Mouse (Mus musculus) spleen, adult 2 months (tissue): ENCODE data around the gene Grin3a. TPM values are rescaled to one million over a fixed set of nuclear protein-coding genes. Genes with fewer than 3 reads are reported as not detected.
"Not testable (repeated sequence)": the region's sequence is repeated elsewhere in the genome, so short reads cannot be mapped to it uniquely, and the experiment has no call there.

Source experiments
- DNase-seq, 2 experiments: peaks; one replicate each; pipeline versions ENCODE4 v3.0.0 to v3.0.0-alpha.2; 2012 to 2021; ENCODE audit warnings: low spot score in 2 of 2, low read depth in 1 of 2
- H3K27ac ChIP-seq: fragments of 200-500 bp; 2 replicates; pipeline ENCODE4 v1.5.1; 2012; ENCODE audit warnings: low read length, inconsistent platforms; ENCODE audit not compliant: insufficient read depth
- H3K27me3 ChIP-seq: fragments of 200-500 bp; 2 replicates; pipeline ENCODE4 v1.6.1; 2012; ENCODE audit warnings: mild to moderate bottlenecking, moderate library complexity, low read length, inconsistent platforms; ENCODE audit not compliant: control insufficient read depth, insufficient read depth
- H3K36me3 ChIP-seq: fragments of 200-500 bp; 2 replicates; pipeline ENCODE4 v1.6.1; 2012; ENCODE audit warnings: mild to moderate bottlenecking, low read length, inconsistent platforms; ENCODE audit not compliant: control insufficient read depth, insufficient read depth
- H3K4me1 ChIP-seq: fragments of 200-500 bp; 2 replicates; pipeline ENCODE4 v1.6.1; 2011; ENCODE audit warnings: inconsistent platforms; ENCODE audit not compliant: control insufficient read depth, insufficient read depth, insufficient read length
- H3K4me3 ChIP-seq: fragments of 200-500 bp; 2 replicates; pipeline ENCODE4 v1.5.1; 2011; ENCODE audit warnings: mild to moderate bottlenecking, inconsistent platforms; ENCODE audit not compliant: insufficient read depth, insufficient read length; ENCODE audit errors: extremely low read depth
- CTCF ChIP-seq: fragments of 200-500 bp; IDR thresholded peaks from 2 replicates; pipeline ENCODE4 v1.5.1; 2011; ENCODE audit warnings: mild to moderate bottlenecking, inconsistent platforms; ENCODE audit not compliant: insufficient read depth, insufficient read length, insufficient replicate concordance; ENCODE audit errors: extremely low read depth
- POLR2A ChIP-seq: fragments of 200-500 bp; IDR thresholded peaks from 2 replicates; pipeline ENCODE4 v1.6.1; 2011; ENCODE audit warnings: low read depth, low read length, inconsistent platforms
- WGBS: fragments of 180-500 bp; shearing (Covaris S2); methylation state at CpG from one replicate; pipeline ENCODE4 v1.1.7; 2018; 5-methylcytosine and 5-hydroxymethylcytosine counted together
- polyA plus RNA-seq: library from polyadenylated mRNA; depleted of rRNA; stranded (reverse); fragments of >200 nt; gene quantifications from 2 replicates; pipeline ENCODE4 v1.2.3, GENCODE M21; 2012

Gene Grin3a
- polyA plus RNA-seq, 1 experiment: not detected

DNA sequence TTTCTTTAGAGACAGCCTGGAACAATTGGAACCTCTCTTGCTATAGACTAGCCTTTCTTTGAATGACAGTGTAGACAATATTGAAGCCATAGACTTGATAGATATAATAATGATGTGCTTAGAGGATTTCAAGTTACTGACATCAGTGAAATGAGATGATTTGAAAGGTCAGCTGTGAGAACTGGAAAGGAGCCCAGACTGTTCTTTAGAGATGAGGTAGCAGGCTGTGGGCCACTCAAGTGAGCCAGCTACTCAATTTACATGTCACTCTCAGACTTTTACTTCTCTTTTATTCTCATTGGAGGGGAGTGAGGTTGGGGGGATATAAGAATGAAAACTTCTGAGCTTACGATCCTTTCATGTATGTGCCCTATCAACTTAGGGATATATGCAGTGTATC, 186.1 kb downstream of the Grin3a start:
- H3K4me1 ChIP-seq: no peaks in the 10 kb centered on the region
- 97% methylated on average over 1 of the region's 1 CpGs for WGBS
- no peak overlapping the region for H3K4me3 ChIP-seq
- peaks cover 18% of the 10 kb centered on the region for H3K36me3 ChIP-seq
- H3K27ac ChIP-seq: no peak overlapping the region
- H3K27me3 ChIP-seq: no peaks in the 10 kb centered on the region
- DNase-seq: no peak
- TF ChIP-seq CTCF (no peak), POLR2A (no peak)

DNA sequence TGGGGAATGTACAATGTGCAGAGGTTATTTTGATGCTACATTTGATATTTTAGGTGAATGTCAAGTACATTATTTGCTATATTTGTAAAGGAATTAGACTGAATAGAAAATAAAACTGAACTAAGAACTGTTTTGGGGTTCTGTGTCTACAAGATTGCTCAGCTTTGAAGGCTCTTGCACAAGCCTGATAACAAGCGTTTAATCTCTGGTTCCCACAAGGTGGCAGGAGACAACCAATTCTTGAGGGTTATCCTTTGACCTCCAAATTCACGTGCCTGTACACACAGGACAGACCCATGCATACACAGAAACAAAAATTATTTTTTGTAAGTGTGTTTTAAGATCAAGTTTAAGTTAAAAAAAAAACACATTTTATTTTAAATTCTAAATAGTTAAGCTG, 205.6 kb downstream of the Grin3a start:
- H3K36me3 ChIP-seq: peaks cover 38% of the 10 kb centered on the region
- H3K27me3 ChIP-seq: no peaks in the 10 kb centered on the region
- H3K27ac ChIP-seq: no peak overlapping the region
- DNase-seq: no peak
- H3K4me1 ChIP-seq: no peaks in the 10 kb centered on the region
- no peak overlapping the region for H3K4me3 ChIP-seq
- WGBS: 67% methylated on average over 2 of the region's 2 CpGs
- TF ChIP-seq POLR2A (no peak), CTCF (no peak)

DNA sequence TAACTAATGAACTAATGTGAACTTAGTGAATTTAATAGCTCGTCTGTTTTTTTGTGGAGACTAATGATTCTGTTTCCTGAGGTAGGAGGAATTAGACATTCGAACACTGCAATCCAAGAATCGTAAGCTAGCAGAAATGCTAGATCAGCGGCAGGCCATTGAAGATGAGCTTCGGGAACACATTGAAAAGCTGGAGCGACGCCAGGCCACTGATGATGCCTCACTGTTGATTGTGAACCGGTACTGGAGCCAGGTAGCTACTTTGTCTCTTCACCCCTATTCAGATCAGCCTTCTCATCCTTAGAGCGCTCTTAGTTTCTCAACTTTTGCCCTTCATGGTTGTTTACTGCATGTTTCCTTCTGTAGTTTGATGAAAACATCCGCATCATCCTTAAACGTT, 207.7 kb downstream of the Grin3a start:
- H3K4me1 ChIP-seq: no peaks in the 10 kb centered on the region
- TF ChIP-seq CTCF: no peak
- no peak for TF ChIP-seq POLR2A
- no peak overlapping the region for H3K4me3 ChIP-seq
- 91% methylated on average over 11 of the region's 11 CpGs for WGBS
- peaks cover 34% of the 10 kb centered on the region for H3K36me3 ChIP-seq
- no peaks in the 10 kb centered on the region for H3K27me3 ChIP-seq
- no peak overlapping the region for H3K27ac ChIP-seq
- no peak for DNase-seq

DNA sequence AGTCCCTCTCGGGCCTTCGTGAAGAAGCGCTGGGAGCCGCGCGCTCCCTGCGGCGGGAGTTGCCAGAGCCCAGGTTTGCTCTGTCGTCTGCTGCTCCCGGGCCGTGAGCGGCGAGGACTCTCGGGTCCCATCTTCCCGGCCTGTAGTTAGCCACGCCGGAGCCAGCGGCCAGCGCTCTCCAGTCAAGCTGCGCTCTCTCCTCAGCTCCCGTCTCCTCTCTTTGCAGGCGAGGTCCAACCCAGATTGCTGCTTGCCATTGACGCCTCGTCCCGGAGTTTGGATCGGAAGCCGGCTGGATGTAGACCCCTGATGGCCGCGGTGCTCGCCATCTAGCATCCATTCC, 213.4 kb downstream of the Grin3a start:
- peak overlapping the region; percentile 88 for H3K4me3 ChIP-seq
- H3K36me3 ChIP-seq: peaks cover 14% of the 10 kb centered on the region
- no peaks in the 10 kb centered on the region for H3K27me3 ChIP-seq
- no peaks in the 10 kb centered on the region for H3K4me1 ChIP-seq
- under 1% methylated on average over 30 of the region's 30 CpGs for WGBS
- no peak for TF ChIP-seq CTCF
- TF ChIP-seq POLR2A: no peak
- peak overlapping the region; percentile 63 for H3K27ac ChIP-seq
- no peak for DNase-seq

DNA sequence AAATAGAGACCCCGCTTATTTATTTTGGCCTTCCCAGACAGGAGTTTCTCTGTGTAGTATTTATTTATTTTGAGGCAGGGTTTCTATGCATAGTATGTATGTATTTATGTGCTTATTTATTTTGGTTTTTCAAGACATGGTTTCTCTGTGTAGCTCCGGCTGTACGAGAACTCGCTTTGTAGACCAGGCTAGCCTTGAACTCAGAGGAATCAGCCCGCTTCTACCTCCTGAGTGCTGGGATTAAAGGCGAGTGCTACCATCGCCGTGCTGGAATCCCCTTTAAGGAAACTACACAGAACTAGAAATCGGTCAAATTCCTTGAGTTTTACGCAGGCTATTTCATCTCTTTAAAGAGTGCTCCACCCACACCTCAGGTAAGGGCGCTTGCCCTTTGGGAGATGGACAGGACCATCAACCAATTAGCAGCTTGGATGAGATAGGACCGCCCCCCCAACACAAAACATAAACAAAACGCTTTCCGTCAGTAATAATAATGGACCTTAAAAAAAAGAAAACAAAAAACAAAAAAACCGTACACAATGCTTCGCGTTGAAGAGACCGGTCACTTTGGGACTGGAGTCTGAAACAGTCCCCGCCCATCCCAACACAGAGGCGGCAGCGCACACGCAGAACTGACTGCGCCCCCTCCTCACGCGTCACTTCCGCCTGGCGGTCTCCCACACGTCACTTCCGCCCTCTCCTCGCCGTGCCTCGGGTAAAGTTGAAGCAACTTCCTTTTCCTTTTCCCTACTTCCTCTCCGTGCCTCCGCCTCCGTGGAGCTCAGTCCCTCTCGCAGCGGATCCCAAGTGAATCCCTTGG, 214.0 kb downstream of the Grin3a start, which contains the start of gene Rnf20:
Gene Rnf20, plus strand, starts transcription at position 688 of the 820 bp plus-strand sequence.
- TF ChIP-seq POLR2A (no peak), CTCF (no peak)
- Histone ChIP-seq H3K4me1 (no peaks in the 10 kb centered on the region), H3K27ac (peak within 1 kb of the TSS; percentile 63), H3K27me3 (no peaks in the 10 kb centered on the region), H3K36me3 (peaks cover 11% of the 10 kb centered on the region), H3K4me3 (peak within 1 kb of the TSS; percentile 88)
- 4% methylated on average over 37 of the region's 37 CpGs for WGBS
- DNase-seq: peak; percentile 91 to 92

DNA sequence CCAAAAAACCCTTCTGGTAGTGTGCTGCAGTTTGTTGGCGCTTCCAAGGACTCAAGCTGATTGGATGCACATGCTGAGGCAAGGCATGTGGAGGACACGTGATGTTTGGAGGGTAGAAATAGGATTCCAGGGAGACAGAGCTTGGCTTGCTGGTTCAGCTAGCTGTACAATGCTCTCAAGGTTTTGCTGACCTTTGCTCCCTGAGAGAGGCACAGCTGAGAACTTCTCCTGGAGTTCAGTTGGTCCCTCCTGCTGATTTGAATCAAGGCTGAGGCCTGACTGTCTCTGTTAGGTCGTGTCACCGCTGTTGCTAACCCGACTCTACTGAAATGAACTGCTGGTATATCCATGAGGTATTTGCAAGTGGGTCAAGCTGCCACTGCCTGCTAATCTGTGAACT, 216.6 kb downstream of the Grin3a start:
- DNase-seq: no peak
- no peaks in the 10 kb centered on the region for H3K4me1 ChIP-seq
- 0 out of 2 replicates have a peak, but pooled peaks cover 1% of the 10 kb centered on the region for H3K36me3 ChIP-seq
- no peak overlapping the region for H3K4me3 ChIP-seq
- 87% methylated on average over 5 of the region's 5 CpGs for WGBS
- no peak overlapping the region for H3K27ac ChIP-seq
- TF ChIP-seq CTCF (no peak), POLR2A (no peak)
- no peaks in the 10 kb centered on the region for H3K27me3 ChIP-seq

DNA sequence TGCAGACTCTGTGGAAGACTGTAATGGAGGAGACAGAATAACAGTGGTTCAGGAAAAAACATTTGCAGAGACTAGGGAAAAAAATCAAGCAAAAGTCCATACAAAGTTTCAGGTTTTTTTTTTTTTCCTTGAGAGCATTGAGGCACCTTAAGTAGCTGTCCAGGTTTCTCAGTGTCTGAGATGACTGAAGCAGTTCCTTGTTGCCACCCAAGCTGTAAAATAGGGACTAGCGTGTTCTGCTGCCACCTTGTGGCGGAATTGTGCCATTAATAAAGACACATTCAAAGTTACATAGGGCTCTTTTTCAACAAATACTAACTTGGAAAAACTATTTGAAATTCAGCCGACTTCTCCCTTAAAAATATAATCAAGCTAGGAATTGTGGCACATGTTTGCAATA, 218.6 kb downstream of the Grin3a start:
- H3K27ac ChIP-seq: no peak overlapping the region
- whole genome bisulfite sequencing: under 1% methylated on average over 3 of the region's 3 CpGs
- H3K4me3 ChIP-seq: no peak overlapping the region
- H3K4me1 ChIP-seq: no peaks in the 10 kb centered on the region
- no peaks in the 10 kb centered on the region for H3K36me3 ChIP-seq
- TF ChIP-seq CTCF (peak; percentile 57; the same call in 1 of the 2 replicates), POLR2A (no peak)
- peak; percentile 50 to 64 for DNase-seq
- no peaks in the 10 kb centered on the region for H3K27me3 ChIP-seq

DNA sequence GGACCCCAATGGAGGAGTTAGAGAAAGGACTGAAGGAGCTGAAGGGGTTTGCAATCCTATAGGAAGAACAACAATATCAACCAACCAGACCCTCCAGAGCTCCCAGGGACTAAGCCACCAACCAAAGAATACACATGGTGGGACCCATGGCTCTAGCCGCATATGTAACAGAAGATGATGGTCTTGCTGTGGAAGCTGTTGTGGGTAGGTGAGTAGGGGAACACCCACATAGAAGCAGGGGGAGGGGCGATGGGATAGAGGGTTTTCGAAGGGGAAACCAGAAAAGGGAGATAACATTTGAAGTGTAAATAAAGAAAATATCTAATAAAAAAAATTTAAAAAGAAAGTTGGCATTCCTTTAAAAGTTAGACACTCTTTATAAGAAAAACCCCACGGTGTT, 220.6 kb downstream of the Grin3a start:
- H3K36me3 ChIP-seq, H3K27ac ChIP-seq, H3K4me3 ChIP-seq, H3K4me1 ChIP-seq, H3K27me3 ChIP-seq, DNase-seq: not testable (repeated sequence)
- 74% methylated on average over 4 of the region's 4 CpGs for WGBS
